Mouse (Mus musculus) MEL (cell line): ENCODE results near the gene Gamt. TPM values are rescaled to one million over a fixed set of nuclear protein-coding genes. Genes with fewer than 3 reads are reported as not detected.
A peak's percentile ranks its signal among the peaks of the same experiment; 100 is the strongest.

ENCODE experiments used
- DNase-seq: peaks from one replicate; pipeline ENCODE4 v3.0.0; 2011; ENCODE audit warnings: low read depth, low spot score
- H3K27ac ChIP-seq: 2 replicates; pipeline ENCODE4 v1.5.1; 2012; ENCODE audit warnings: low read depth, mild to moderate bottlenecking, control low read depth, low read length, moderate library complexity; ENCODE audit not compliant: control insufficient read depth
- H3K27me3 ChIP-seq, 2 experiments: fragments of 150-350 bp in 1 of 2; sonication (generic) in 1 of 2; 2 replicates each; pipeline ENCODE4 v1.6.1; 2012; ENCODE audit warnings: low read length in 2 of 2, mild to moderate bottlenecking in 2 of 2, improper control_type of control experiment in 1 of 2, moderate library complexity in 1 of 2; ENCODE audit not compliant: insufficient read depth in 2 of 2, control insufficient read depth in 1 of 2
- H3K36me3 ChIP-seq, 2 experiments: 2 replicates each; pipeline ENCODE4 v1.6.1; 2012 to 2014; ENCODE audit warnings: low read length in 2 of 2, improper control_type of control experiment in 1 of 2, inconsistent platforms in 1 of 2, mild to moderate bottlenecking in 1 of 2; ENCODE audit not compliant: insufficient read depth in 2 of 2, control insufficient read depth in 1 of 2
- H3K4me1 ChIP-seq, 2 experiments: fragments of 150-350 bp in 1 of 2; sonication (generic) in 1 of 2; 2 replicates each; pipeline ENCODE4 v1.6.1; 2012; ENCODE audit warnings: low read length in 2 of 2, improper control_type of control experiment in 1 of 2, mild to moderate bottlenecking in 1 of 2; ENCODE audit not compliant: insufficient read depth in 2 of 2, control insufficient read depth in 1 of 2
- H3K4me3 ChIP-seq, 2 experiments: fragments of 150-350 bp in 1 of 2; sonication (generic) in 1 of 2; 2 replicates each; pipeline ENCODE4 v1.5.1; 2012; ENCODE audit warnings: low read depth in 2 of 2, low read length in 2 of 2, mild to moderate bottlenecking in 2 of 2, moderate library complexity in 2 of 2, control low read depth in 1 of 2, improper control_type of control experiment in 1 of 2; ENCODE audit not compliant: control insufficient read depth in 1 of 2, insufficient read depth in 1 of 2
- H3K79me2 ChIP-seq: 2 replicates; pipeline ENCODE4 v1.6.1; 2012; ENCODE audit warnings: mild to moderate bottlenecking, low read length, moderate library complexity; ENCODE audit not compliant: control insufficient read depth, poor library complexity, insufficient read depth
- H3K9ac ChIP-seq: 2 replicates; pipeline ENCODE4 v1.6.1; 2012; ENCODE audit warnings: low read depth, mild to moderate bottlenecking, control low read depth, low read length, moderate library complexity; ENCODE audit not compliant: control insufficient read depth, poor library complexity, severe bottlenecking
- H3K9me3 ChIP-seq: fragments of 150-350 bp; sonication (generic); replicated peaks from 2 replicates; pipeline ENCODE4 v1.6.1; 2012; ENCODE audit warnings: mild to moderate bottlenecking, low read length, improper control_type of control experiment, moderate library complexity; ENCODE audit not compliant: insufficient read depth
- CHD1 ChIP-seq: IDR thresholded peaks from 2 replicates; pipeline ENCODE4 v1.6.1; 2012; ENCODE audit warnings: low read depth, mild to moderate bottlenecking, inconsistent platforms, low read length, improper control_type of control experiment
- CHD2 ChIP-seq: IDR thresholded peaks from 2 replicates; pipeline ENCODE4 v1.6.1; 2011; ENCODE audit warnings: low read length, improper control_type of control experiment
- CTCF ChIP-seq, 3 experiments: IDR thresholded peaks in 2 of 3; conservative IDR thresholded peaks in 1 of 3; 2 replicates each; pipeline ENCODE4 v1.5.1; 2011 to 2012; ENCODE audit warnings: low read length in 3 of 3, low read depth in 2 of 3, mild to moderate bottlenecking in 2 of 3, improper control_type of control experiment in 1 of 3, inconsistent platforms in 1 of 3, mixed read lengths in 1 of 3, moderate library complexity in 1 of 3; ENCODE audit not compliant: control insufficient read depth in 1 of 3, insufficient read depth in 1 of 3, poor library complexity in 1 of 3, severe bottlenecking in 1 of 3
- E2F4 ChIP-seq: IDR thresholded peaks from 2 replicates; pipeline ENCODE4 v1.6.1; 2011; ENCODE audit warnings: low read depth, low read length, improper control_type of control experiment, borderline replicate concordance
- EP300 ChIP-seq, 2 experiments: IDR thresholded peaks; 2 replicates each; pipeline ENCODE4 v1.6.1; 2011; ENCODE audit warnings: improper control_type of control experiment in 2 of 2, low read length in 2 of 2, low read depth in 1 of 2, mild to moderate bottlenecking in 1 of 2
- ETS1 ChIP-seq: IDR thresholded peaks from 2 replicates; pipeline ENCODE4 v1.6.1; 2012; ENCODE audit warnings: low read depth, mild to moderate bottlenecking, inconsistent platforms, low read length, improper control_type of control experiment, moderate library complexity
- GABPA ChIP-seq: IDR thresholded peaks from 2 replicates; pipeline ENCODE4 v1.6.1; 2012; ENCODE audit warnings: low read depth, mild to moderate bottlenecking, inconsistent platforms, low read length, improper control_type of control experiment, moderate library complexity
- GATA1 ChIP-seq: IDR thresholded peaks from 2 replicates; pipeline ENCODE4 v1.6.1; 2011; ENCODE audit warnings: low read depth, low read length, improper control_type of control experiment
- MAFK ChIP-seq: IDR thresholded peaks from 2 replicates; pipeline ENCODE4 v1.6.1; 2011; ENCODE audit warnings: low read depth, mild to moderate bottlenecking, low read length, improper control_type of control experiment, borderline replicate concordance
- MAX ChIP-seq: IDR thresholded peaks from 2 replicates; pipeline ENCODE4 v1.6.1; 2011; ENCODE audit warnings: low read length, improper control_type of control experiment
- MEF2A ChIP-seq: IDR thresholded peaks from 2 replicates; pipeline ENCODE4 v1.6.1; 2014; ENCODE audit warnings: low read depth, mild to moderate bottlenecking, inconsistent platforms, low read length, improper control_type of control experiment; ENCODE audit not compliant: poor library complexity, insufficient replicate concordance, severe bottlenecking; ENCODE audit errors: extremely low read depth
- MXI1 ChIP-seq: IDR thresholded peaks from 2 replicates; pipeline ENCODE4 v1.6.1; 2011; ENCODE audit warnings: mild to moderate bottlenecking, low read depth, low read length, improper control_type of control experiment
- NELFE ChIP-seq: IDR thresholded peaks from 2 replicates; pipeline ENCODE4 v1.6.1; 2011; ENCODE audit warnings: low read depth, low read length, improper control_type of control experiment
- NRF1 ChIP-seq: IDR thresholded peaks from 2 replicates; pipeline ENCODE4 v1.6.1; 2014; ENCODE audit warnings: low read depth, mild to moderate bottlenecking, inconsistent platforms, low read length, improper control_type of control experiment, moderate library complexity; ENCODE audit not compliant: poor library complexity, insufficient read depth, severe bottlenecking
- POLR2A ChIP-seq, 2 experiments: IDR thresholded peaks; 2 replicates each; pipeline ENCODE4 v1.6.1; 2011 to 2012; ENCODE audit warnings: low read length in 2 of 2, mild to moderate bottlenecking in 2 of 2, control low read depth in 1 of 2, improper control_type of control experiment in 1 of 2, low read depth in 1 of 2, moderate library complexity in 1 of 2; ENCODE audit not compliant: control insufficient read depth in 1 of 2, insufficient read depth in 1 of 2, poor library complexity in 1 of 2
- POLR2AphosphoS2 ChIP-seq: IDR thresholded peaks from 2 replicates; pipeline ENCODE4 v1.6.1; 2011; ENCODE audit warnings: low read length, improper control_type of control experiment
- RAD21 ChIP-seq: IDR thresholded peaks from 2 replicates; pipeline ENCODE4 v1.6.1; 2011; ENCODE audit warnings: mild to moderate bottlenecking, low read depth, low read length, improper control_type of control experiment
- RCOR1 ChIP-seq: IDR thresholded peaks from 2 replicates; pipeline ENCODE4 v1.6.1; 2012; ENCODE audit warnings: low read depth, mild to moderate bottlenecking, inconsistent platforms, low read length, improper control_type of control experiment
- SIN3A ChIP-seq: IDR thresholded peaks from 2 replicates; pipeline ENCODE4 v1.6.1; 2012; ENCODE audit warnings: low read length, improper control_type of control experiment, inconsistent platforms
- SMC3 ChIP-seq: IDR thresholded peaks from 2 replicates; pipeline ENCODE4 v1.6.1; 2011; ENCODE audit warnings: low read depth, low read length, improper control_type of control experiment
- TAL1 ChIP-seq: IDR thresholded peaks from 2 replicates; pipeline ENCODE4 v1.6.1; 2012; ENCODE audit warnings: mild to moderate bottlenecking, inconsistent platforms, low read length, moderate library complexity, mixed read lengths
- TBP ChIP-seq: IDR thresholded peaks from 2 replicates; pipeline ENCODE4 v1.8.0; 2011; ENCODE audit warnings: low read depth, low read length, improper control_type of control experiment
- TCF12 ChIP-seq: IDR thresholded peaks from 2 replicates; pipeline ENCODE4 v1.6.1; 2014; ENCODE audit warnings: low read depth, mild to moderate bottlenecking, inconsistent platforms, low read length, improper control_type of control experiment, moderate library complexity
- UBTF ChIP-seq: IDR thresholded peaks from 2 replicates; pipeline ENCODE4 v1.6.1; 2012; ENCODE audit warnings: low read depth, mild to moderate bottlenecking, inconsistent platforms, low read length, improper control_type of control experiment, moderate library complexity, borderline replicate concordance; ENCODE audit not compliant: insufficient read depth
- USF1 ChIP-seq: IDR thresholded peaks from 2 replicates; pipeline ENCODE4 v1.6.1; 2014; ENCODE audit warnings: low read depth, mild to moderate bottlenecking, inconsistent platforms, low read length, improper control_type of control experiment, moderate library complexity
- ZC3H11A ChIP-seq: IDR thresholded peaks from 2 replicates; pipeline ENCODE4 v1.6.1; 2012; ENCODE audit warnings: low read depth, mild to moderate bottlenecking, inconsistent platforms, low read length, improper control_type of control experiment
- ZKSCAN1 ChIP-seq: IDR thresholded peaks from 2 replicates; pipeline ENCODE4 v1.6.1; 2012; ENCODE audit warnings: low read depth, mild to moderate bottlenecking, inconsistent platforms, low read length, improper control_type of control experiment, moderate library complexity
- ZNF384 ChIP-seq: IDR thresholded peaks from 2 replicates; pipeline ENCODE4 v1.6.1; 2012; ENCODE audit warnings: low read depth, mild to moderate bottlenecking, inconsistent platforms, low read length, improper control_type of control experiment
- polyA plus RNA-seq, 2 experiments: library from polyadenylated mRNA; stranded (reverse) in 1 of 2; unstranded in 1 of 2; fragments of >175 nt in 1 of 2; fragments of >200 nt in 1 of 2; gene quantifications; 2 replicates each; pipeline versions ENCODE4 v1.2.1 to v1.2.4; 2012; ENCODE audit warnings: low replicate concordance in 2 of 2, low read depth in 1 of 2; ENCODE audit not compliant: insufficient read length in 2 of 2, insufficient read depth in 1 of 2, missing spikeins in 1 of 2
- total RNA-seq: library from RNA; depleted of rRNA; stranded (reverse); fragments of 300-350 nt; gene quantifications from 2 replicates; pipeline ENCODE4 v1.2.3, GENCODE M21; 2012

Gene Gamt
- total and polyA plus RNA-seq, 3 experiments: 6.0 to 8.4 TPM; not detected in 1

- H3K79me2 ChIP-seq: peaks cover 8% of the 10 kb centered on the region
- H3K4me1 ChIP-seq: peaks cover 0 to 4% of the 10 kb centered on the region in 2 experiments; a peak in 2 of 4 replicates
- peak; percentile 70 for DNase-seq
- H3K9ac ChIP-seq: no peak overlapping the region
- no peaks in the 10 kb centered on the region for H3K27me3 ChIP-seq
- no peak overlapping the region for H3K27ac ChIP-seq
- peaks cover 0 to 3% of the 10 kb centered on the region in 2 experiments; a peak in 2 of 4 replicates for H3K36me3 ChIP-seq
- TF ChIP-seq CHD1 (no peak), SIN3A (0 out of 2 replicates have a peak, but pooled peaks have one; percentile 9), NRF1 (no peak), ZC3H11A (peak; percentile 13; the same call in 1 of the 2 replicates), GABPA (no peak), RAD21 (peak; percentile 39), ETS1 (no peak), MAX (no peak), MEF2A (no peak), EP300 (IDR thresholded peaks at IDR 0.05; ENCODE audit: low read depth in 1 of 2, low read length in 2 of 2) (no peak), ZKSCAN1 (no peak), E2F4 (no peak), TAL1 (no peak), TCF12 (no peak), CHD2 (no peak), MAFK (no peak), ZNF384 (peak; percentile 88; the same call in 1 of the 2 replicates), MXI1 (no peak), POLR2AphosphoS2 (no peak), UBTF (no peak), CTCF (IDR thresholded peaks at IDR 0.05 in 2 of 3, conservative IDR thresholded peaks at IDR 0.05 in 1 of 3; ENCODE audit: control insufficient read depth in 1 of 3, insufficient read depth in 1 of 3, low read depth in 2 of 3, low read length in 3 of 3, poor library complexity in 1 of 3, severe bottlenecking in 1 of 3) (peak; percentile 7 to 38 (median 38); a peak in 3 of 6 replicates), POLR2A (IDR thresholded peaks at IDR 0.05; ENCODE audit: control insufficient read depth in 1 of 2, insufficient read depth in 1 of 2, low read depth in 1 of 2, low read length in 2 of 2, poor library complexity in 1 of 2) (no peak), SMC3 (peak; percentile 35), GATA1 (no peak), RCOR1 (no peak), USF1 (no peak), NELFE (no peak), TBP (no peak)
- H3K9me3 ChIP-seq: no peaks in the 10 kb centered on the region
- no peak overlapping the region for H3K4me3 ChIP-seq
Measured at GRCm38 (mm10) chr10:80244791-80245399, 15.9 kb downstream of the Gamt start.
